Mouse (Mus musculus): Measurements from ENCODE around the gene Tle1. TPM values are rescaled to one million over a fixed set of nuclear protein-coding genes. Genes with fewer than 3 reads are reported as not detected.

Tle1 gene
- 0.93 TPM for polyA plus RNA-seq (2017; shearing (Covaris generic))

GRCm38 (mm10) chr4:72200559-72201409, at the start of gene Tle1:
Gene Tle1, minus strand, starts transcription at chr4:72200919.

Data from activated CD4-positive, CD25-positive, alpha-beta regulatory T cell, adult 9 weeks (primary cell).